Mouse (Mus musculus): ENCODE results near the gene Poldip2.
"Not testable (repeated sequence)": the region's sequence is repeated elsewhere in the genome, so short reads cannot be mapped to it uniquely, and the experiment has no call there.

Poldip2 gene

DNA sequence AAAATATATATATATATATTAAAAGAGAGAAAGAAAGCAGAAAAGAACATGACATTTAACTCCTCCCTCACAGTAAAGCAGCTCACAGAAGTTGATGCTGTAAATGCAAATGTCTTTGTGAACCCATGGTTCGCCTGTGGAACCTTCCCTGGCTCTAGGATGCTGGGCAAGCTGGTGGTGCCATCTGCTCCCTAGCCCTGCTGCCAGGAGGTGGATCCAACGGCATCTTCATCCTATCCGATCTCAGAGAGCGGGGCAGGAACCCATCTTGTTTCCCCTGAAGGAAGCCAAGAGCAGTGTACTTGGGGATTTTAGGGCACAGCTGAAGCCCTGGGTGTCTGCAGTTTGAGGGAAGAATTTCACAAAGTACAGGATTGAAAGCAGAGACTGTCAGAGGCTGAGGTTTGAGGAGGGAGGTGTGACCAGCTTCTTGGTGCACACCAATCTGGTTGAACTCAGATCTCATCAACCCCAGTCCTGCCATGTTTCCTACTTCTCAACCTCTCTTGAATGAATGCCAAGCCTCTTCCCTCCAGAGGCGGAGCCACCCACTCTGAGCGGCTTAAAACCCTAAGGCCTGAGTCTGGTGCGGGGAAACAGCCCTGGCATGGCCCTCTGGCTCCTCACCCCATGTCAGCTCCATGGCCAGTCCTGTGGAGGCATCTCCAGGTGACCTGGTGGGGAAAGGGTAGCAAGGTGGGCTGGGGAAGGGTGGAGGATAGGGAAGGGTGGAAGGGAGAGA, 8.9 kb upstream of the Poldip2 start, which contains the start of gene Sebox:
TSS of gene Sebox (plus strand) at position 539 of the 742 bp plus-strand sequence.
- peak; percentile 85 for DNase-seq

DNA sequence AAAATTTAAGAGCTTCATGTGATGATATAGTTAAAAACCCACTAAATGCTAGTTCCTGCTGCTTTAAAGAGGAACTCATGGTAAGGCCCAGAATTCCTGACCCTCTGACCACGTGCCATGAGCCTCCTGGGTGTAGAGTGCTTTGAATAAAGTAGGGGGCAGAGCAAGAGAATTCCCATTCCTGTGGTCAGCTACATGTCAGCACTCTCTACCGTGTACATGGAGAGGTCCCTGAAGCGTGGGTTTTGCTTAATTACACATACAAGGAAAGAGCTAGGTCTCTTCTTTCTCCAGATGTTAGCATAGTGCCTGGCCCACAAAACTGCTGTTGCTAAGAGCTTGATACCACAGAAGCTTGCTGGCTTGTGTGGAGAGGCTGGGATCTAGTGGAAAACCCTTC, 6.6 kb upstream of the Poldip2 start:
- DNase-seq, result no peak

DNA sequence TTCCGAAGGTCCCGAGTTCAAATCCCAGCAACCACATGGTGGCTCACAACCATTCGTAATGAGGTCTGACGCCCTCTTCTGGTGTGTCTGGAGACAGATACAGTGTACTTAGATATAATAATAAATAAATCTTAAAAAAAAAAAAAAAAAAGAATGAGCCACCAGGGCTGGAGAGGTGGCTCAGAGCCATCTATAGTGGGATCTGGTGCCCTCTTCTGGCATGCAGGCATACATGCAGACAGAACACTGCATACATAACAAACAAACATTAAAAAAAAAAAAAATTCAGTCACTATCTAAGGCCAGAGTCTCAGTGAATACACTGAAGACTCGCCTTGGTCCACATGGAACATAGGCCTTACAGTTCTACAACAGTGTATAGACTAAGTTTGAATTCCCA, 2.8 kb upstream of the Poldip2 start:
- DNase-seq, result no peak

DNA sequence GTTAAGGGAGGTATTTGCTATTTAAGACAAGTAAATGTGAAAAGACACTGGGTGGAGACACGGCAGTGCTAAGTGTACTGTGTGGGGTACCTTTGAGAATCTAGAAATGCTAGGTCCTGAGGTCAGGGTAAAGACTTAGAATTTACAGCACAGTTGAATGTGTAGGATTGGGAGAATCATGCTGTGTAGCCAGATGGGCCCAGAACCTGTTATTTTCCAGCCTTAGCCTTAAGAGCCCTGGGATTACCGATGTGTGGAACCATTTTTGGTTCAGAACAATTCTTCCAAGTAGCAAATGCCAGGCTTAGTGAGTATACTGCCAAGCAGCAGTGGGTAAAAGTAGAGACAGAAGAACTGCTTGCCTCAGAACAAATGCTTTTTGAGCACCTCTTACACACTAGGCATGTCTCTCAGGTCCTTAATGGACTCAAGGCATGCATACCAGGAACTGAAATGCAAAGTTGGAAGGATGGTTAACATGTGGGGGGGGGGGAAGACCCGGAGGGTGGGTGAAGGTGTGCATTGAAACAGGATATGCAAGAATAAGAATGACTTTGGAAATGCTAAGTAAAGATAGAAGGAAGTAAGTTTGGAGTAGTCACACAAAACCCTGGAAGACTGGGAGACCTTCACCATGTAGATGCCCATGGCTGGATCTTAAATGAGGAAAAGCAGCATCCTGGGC, 1.3 kb downstream of the Poldip2 start:
- no peak for DNase-seq

DNA sequence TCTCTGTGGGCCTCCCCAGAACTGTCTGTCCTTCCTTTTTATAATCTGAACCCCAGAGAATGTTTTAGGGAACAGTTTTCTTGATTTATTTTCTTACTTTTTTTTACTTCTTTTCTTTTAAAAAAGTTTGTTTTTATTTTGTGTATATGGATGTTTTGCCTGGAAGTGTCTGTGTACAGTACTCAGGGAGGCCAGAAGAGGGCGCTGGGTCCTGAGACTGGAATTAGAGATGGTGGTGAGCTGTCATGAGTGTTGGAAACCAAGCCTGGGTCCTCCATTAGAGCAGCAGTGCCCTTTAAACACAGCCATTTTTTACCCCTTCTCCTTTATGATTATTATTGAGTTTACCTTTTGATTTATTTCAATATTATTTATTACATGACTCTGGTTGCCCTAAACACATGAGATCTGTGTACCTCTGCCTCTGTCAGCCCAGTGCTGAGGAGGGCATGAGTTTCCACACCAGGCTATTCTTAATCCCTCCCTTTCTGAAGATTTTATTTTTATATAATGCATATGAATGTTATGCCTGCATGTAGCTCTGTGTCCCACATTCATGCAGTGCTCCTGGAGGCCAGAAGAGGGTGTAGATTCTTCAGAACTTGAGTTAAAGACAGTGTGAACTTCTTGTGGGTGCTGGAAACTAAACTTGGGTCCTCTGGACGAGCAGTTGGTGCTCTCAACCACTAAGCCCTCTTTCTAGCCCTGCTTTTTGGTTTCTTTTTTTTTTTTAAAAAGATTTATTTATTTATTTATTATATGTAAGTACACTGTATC, 3.7 kb downstream of the Poldip2 start:
- DNase-seq, result no peak

DNA sequence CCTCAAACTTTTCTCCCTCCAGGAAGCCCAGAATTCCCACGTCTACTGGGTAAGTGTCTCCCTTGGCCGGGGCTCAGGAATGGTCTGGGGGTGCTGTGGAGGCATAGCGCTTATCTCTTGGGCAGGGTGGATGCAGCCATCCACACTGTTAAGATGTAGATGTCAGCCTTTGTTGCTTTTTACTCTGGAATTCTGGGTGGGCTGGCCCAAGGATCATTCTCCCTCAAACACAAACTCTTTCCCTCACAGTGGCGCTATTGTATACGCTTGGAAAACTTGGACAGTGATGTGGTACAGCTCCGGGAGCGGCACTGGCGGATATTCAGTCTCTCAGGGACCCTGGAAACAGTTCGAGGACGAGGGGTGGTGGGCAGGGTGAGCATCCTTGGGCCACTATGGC, 6.9 kb downstream of the Poldip2 start:
- DNase-seq, result no peak

DNA sequence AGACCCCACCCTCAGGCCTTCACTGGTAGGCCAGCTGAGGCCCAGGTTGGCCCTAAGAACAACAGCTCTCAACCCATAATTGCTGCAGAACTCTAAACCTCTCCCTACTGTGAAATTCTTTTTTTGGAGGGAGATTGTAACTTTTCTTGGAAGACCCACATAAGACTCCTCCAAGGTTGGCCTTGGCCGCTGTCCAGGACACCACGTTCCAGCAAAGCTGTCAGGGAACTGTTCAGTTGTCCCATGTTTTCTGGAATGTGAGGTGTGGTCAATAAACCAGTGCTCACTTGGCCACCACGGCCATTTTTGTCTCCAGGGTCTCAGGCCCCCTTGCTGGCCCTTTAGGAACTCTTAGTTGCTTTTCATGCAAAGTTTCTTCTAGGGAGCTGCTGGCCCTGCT, 9.9 kb downstream of the Poldip2 start:
- DNase-seq, result no peak

DNA sequence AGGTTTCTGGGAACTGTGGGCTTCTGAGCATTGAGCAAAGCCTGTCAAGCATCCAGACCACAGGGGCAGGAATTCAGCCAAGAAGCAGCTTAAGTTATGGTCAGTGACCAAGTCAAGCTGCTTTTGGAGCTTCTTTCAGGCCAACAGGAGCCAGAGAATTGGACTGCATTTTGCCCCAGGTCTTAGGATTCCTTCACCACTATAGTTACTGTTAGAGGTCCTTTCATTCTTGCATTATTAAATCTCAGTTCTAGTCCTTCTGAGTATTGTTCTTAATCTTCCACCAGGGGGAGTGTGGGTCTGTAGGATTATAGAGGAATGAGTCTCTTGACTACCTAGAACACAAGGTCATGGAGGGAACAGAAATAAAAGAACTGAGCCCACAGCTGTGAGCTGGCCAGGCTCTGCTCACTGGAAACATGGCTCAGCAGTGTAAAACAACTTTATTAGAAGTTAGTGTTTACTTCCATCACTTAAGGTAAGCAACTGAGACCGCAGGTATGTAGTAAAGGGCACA, 10.5 kb downstream of the Poldip2 start:
- DNase-seq, result no peak

DNA sequence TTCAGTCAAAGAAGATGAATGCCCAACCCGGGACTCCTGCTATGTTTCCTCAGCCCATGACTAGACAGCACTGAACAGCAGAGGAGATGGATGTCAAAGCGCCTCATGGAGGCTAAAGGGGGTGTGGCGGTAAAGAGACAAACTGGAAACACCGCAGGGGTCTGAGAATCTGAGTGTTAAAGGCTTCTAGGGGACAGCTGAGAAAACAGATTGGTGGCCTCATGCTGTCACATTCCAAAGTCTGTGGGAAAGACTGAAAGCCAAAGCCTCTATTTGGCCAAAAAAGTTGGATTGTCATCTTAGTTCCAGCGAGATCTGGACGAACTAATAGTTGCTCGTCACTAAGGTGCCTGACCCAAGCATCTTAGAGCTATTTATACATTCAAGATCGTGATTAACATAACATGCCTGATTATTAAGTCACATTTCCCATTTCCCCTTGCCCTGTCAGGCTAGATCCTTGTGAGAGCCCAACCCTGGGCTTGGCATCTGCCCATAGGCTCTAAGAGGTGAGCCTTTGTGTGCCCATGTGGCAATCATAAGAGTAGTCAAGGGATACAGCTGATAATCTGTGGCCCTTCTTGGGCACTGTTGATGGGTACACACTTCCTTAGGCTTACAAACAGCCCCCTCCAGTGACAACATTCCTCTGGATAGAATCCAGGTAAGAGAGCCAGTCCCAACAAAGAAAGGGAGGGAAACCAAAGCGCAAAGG, 11.4 kb downstream of the Poldip2 start:
- no peak for DNase-seq

DNA sequence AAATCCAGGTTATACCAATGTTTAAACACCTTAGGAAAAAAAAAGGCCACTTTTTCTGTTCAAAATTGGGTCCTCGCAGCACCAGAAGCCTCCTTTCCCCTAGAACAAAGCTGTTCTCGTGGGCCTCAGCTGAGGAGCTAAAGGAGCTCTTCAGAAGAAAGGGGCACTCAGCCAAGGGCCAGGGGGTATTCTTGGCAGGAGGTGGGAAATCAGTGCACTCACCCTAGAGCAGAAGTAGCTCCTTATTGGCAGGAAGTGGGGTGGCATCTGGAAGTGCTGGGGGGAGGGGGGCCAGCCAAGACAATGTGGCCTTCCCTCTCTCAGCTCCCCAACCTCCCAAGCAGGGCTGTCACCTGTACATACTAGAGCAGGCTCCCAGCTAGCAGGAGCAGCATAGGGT, 12.8 kb downstream of the Poldip2 start:
- no peak for DNase-seq

DNA sequence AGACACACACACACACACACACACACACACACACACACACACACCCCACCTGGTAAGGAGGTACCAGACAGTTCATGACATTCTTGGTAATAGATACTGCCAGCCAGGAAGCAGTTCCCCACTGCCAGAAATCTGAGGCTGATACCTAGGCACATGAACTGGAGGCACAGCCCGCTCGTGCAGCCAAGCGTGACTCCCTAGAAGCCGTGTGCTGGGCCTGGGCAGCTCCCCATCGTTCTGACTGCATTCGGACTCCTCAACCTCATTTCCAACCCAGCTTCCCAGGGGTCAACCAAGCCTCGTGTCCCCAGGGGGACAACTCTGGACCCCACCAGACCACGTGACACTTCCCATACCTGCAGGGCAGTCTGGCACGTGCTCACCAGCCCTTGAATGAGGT, 16.7 kb downstream of the Poldip2 start:
- DNase-seq, result no peak

DNA sequence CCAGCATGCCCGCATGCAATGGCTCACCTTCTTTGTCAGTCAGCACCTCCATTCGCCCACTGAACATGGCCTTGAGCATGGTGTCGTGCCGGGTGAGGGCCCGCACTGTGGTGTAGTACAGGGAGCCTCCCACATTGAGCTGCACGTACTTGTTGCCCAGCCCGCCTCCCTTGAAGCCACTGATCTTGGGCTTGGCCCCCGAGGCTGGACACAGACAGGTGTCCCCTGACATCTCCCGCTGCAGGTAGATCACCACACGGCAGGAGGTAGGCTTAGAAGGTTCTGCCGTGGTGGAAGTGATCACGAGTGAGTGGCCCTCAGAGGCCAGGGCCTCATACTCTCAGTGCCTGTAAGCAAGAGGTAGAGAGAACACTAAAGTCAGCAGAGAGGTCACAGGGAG, 18.0 kb downstream of the Poldip2 start:
- no peak for DNase-seq

DNA sequence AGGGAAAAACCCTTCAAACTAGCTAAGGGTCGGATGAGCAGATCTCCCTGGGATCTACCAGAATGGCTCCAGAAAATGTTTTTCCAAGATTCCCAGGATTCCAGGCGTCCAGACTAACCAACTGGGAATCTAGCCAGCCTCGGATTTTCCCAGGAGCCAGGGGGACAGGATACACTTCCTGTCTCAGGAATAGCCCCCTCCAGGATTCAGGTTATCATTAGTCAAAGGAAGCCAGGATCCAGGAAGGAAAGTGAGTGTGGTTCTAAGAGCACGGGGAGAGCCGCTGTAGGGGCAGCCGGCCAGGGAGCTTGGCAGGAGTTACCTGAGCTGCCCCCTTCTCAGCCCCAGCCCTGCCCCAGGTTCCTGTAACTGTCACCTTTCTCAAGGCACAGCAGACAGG, 19.1 kb downstream of the Poldip2 start:
- DNase-seq, result no peak

DNA sequence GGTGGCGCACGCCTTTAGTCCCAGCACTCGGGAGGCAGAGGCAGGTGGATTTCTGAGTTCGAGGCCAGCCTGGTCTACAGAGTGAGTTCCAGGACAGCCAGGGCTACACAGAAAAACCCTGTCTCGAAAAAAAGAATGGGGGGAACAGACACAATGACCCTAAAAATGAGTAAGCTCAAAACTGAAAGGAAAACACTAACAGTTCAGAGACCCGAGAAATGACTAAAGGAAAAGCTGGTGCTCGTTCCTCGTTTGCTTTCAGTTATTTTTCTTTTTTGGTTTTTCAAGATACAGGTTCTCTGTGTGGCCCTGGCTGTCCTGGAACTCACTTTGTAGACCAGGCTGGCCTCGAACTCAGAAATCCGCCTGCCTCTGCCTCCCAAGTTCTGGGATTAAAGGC, 19.5 kb downstream of the Poldip2 start:
- not testable (repeated sequence) for DNase-seq

DNA sequence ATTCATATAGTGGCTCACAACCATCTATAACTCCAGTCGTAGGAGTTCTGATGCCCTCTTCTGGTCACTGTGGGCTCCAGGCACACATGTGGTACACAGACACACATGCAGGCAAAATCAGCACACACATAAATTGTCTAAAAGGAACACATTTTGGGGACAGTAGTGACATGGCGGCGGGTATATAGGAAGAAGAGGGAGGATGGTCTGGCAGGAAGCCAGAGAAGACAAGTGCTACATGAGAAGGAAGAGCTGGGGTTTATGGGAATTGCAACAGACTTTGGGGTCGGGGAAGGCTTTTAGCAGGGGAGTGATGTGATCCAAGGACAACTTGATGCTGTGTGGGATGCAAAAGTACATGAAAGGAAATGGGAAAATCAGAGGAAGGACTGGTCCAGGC, 22.5 kb downstream of the Poldip2 start:
- no peak for DNase-seq

DNA sequence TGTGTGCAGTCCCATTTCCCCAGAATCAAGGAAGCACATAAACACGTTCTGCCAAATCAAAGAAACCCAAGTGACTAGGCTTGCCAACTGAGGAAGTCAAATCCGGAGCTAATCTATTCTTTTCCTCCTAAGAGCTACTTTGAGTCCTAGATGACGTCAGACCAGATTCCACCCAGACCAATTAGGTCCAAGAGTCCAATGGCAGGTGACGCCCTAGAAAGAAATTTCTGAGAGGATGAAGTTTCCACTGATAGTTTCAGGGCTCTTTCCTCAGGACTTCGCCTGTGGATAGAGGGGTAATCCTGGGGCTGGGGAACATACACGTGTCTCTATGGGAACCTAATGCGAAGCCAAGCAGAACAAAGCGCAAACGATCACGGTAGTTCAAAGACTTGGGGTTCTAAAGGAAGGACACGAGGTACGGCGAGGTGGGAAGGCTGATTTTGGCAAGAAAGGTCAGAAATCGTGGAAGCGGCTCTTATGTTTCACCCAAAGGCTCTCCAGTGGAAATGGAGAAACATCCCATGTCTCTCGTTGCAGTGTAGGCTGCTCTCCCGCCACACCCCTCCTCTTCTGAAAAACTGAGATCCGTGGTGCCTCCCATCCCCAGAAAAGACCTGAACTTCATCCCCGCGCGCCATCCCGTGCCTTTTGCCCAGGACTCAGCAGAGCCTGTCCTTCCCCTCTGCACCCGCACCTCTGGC, 23.5 kb downstream of the Poldip2 start:
- DNase-seq, result no peak

DNA sequence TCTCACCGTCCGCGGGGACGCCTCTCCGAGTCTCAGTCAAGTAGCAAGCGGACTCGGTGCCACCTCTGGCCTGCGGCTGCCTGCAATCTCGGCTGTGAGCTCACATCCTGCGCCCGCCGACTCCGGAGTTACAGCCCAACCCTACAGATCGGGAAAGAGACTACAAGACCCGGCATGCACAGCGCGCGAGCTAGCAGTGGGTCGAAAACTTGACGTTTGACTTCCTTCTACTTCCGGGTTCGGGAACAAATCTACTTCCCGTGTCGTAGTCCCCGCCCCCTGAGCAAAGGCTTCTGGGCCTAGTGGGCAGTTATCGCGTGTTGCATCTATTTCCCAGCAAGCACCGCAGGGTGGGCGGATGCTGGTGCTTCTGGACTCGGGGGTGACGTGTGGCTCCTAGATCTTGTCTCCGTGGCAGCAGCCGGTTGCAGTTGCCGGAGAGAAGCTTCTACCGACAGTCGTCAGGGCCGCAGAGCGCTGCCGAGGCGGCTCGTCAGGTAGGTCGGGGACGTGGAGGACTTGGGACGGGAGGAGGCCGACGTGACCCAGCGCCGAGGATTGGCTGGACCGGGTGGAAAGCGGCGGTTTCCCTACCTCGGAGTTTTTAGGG, 24.2 kb downstream of the Poldip2 start, which contains the start of the genes Tnfaip1 and Ift20:
TSS of gene Tnfaip1 (minus strand) at position 253 of the 610 bp plus-strand sequence.
TSS of gene Ift20 (plus strand) at position 282 of the 610 bp plus-strand sequence.
- peak; percentile 96 for DNase-seq

DNA sequence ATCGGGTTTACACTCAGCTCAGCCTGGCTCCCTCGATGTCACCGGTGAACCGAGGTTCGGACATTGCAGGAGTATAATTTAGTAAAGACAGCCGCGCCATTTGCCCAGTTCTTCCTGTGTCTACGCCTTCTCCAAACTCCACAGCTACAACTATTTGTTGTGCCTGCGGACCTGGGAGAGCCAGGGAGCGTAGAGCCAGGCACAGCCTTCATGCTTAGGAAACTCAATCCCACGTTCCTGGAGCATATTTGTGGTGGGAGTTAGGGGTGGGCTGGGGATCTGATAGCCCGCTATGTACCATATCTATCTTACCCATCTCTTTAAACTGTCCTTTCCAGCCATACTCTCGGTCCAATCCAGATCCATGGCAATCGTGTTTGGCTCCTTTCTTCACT, 24.7 kb downstream of the Poldip2 start:
- DNase-seq, result no peak

DNA sequence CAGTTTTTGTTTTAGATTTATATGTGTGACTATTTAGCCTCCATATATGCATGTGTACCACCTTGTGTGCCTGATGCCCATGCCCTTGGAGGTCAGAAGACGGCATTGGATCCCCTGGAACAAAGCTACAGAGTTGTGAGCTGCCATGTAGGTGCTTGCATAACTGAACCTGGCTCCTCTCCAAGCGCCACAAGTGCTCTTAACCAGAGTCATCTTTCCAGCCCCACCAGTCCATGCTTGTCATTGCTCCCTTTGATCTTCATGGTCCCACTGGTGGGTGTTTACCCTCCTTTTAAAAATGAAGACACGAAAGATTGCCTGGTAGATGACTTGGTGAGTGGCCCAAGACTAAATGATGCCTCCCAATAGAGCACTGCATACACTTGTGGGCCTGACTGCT, 28.4 kb downstream of the Poldip2 start:
- no peak for DNase-seq

DNA sequence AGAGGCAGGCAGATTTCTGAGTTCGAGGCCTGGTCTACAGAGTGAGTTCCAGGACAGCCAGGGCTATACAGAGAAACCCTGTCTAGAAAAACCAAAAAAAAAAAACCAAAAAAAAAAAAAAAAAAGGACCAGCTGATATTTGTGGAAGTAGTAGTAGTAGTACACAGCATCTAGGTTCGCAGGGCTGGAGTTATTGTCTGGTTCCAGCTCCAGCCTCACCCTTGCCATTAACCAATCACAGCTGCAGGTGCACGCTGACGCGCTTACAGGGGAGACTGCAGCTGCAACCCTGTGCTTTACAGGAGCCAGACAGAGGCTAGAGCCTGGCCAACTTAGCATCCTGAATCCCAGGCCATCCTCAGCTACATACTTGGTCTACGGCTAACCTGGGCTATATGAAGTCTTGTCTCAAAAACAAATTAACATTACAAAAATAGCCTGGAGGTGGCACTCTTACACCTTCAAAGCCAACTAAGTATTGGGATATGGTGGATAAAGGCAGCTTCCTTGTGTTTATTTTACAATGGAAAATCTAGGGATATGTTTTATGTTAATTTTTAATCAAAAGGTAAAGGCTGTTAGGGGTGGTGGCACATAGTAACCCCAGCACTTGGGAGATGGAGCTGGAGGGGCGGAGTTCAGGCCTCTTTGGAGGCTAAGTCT, 32.6 kb downstream of the Poldip2 start:
- DNase-seq, result no peak

DNA sequence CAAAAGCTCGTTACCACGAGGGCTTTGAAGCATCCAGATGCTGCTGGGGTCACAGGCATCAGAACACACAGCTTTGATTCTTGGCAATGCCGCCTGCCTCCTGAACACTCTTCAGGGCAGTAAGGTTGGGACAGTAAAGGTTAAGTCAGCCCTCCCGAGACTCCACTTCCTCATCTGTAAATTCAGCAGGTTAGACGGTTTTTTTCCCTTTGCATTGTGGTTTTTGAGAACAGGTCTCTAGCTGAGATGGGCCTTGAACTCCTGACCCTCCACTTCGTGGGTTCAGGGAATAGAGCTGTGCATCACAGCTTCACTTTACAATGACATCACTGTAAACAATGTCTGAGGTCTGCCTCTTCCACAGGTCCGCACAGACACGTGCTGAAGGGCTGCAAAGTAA, 33.2 kb downstream of the Poldip2 start:
- no peak for DNase-seq
